Mouse (Mus musculus) liver, embryonic 13.5 days (tissue): ENCODE measurements around the gene Nom1. TPM values are rescaled to one million over a fixed set of nuclear protein-coding genes. Genes with fewer than 3 reads are reported as not detected.
"Not testable (repeated sequence)": the region's sequence is repeated elsewhere in the genome, so short reads cannot be mapped to it uniquely, and the experiment has no call there.

Experiments
- ATAC-seq: fragments of 200-750 bp; cut with Nextera tagmentation; 2 replicates; pipeline ENCODE4 v1.8.0; 2017; ENCODE audit warnings: low read depth, mild to moderate bottlenecking, moderate number of reproducible peaks, moderate library complexity
- DNase-seq: peaks from one replicate; pipeline ENCODE4 v3.0.0; 2022
- H3K27ac ChIP-seq: fragments of 300-500 bp; sonication (generic); 2 replicates; pipeline ENCODE4 v1.5.1; 2015; ENCODE audit warnings: moderate library complexity, mild to moderate bottlenecking, inconsistent platforms
- H3K27me3 ChIP-seq: fragments of 300-500 bp; sonication (generic); 2 replicates; pipeline ENCODE4 v1.6.1; 2015; ENCODE audit warnings: mild to moderate bottlenecking, inconsistent platforms
- H3K36me3 ChIP-seq: fragments of 300-500 bp; sonication (generic); 2 replicates; pipeline ENCODE4 v1.6.1; 2015; ENCODE audit warnings: mild to moderate bottlenecking, inconsistent platforms
- H3K4me1 ChIP-seq: fragments of 300-500 bp; sonication (generic); replicated peaks from 2 replicates; pipeline ENCODE4 v1.6.1; 2015; ENCODE audit warnings: inconsistent platforms
- H3K4me2 ChIP-seq: fragments of 300-500 bp; sonication (generic); 2 replicates; pipeline ENCODE4 v1.6.1; 2015; ENCODE audit warnings: inconsistent platforms, mild to moderate bottlenecking, moderate library complexity
- H3K4me3 ChIP-seq: fragments of 300-500 bp; sonication (generic); replicated peaks from 2 replicates; pipeline ENCODE4 v1.5.1; 2015; ENCODE audit warnings: mild to moderate bottlenecking, inconsistent platforms
- H3K9ac ChIP-seq: fragments of 300-500 bp; sonication (generic); 2 replicates; pipeline ENCODE4 v1.6.1; 2015; ENCODE audit warnings: mild to moderate bottlenecking, inconsistent platforms
- H3K9me3 ChIP-seq: fragments of 300-500 bp; sonication (generic); replicated peaks from 2 replicates; pipeline ENCODE4 v1.6.1; 2016; ENCODE audit warnings: inconsistent platforms
- WGBS: fragments of 180-500 bp; shearing (Covaris S2); methylation state at CpG from one replicate; pipeline ENCODE4 v1.1.7; 2015; ENCODE audit not compliant: insufficient replicate concordance; 5-methylcytosine and 5-hydroxymethylcytosine counted together
- polyA plus RNA-seq: library from polyadenylated mRNA; unstranded; fragments of >200 nt; fragmentation: Nextera tagmentation; extraction: Ambion mirVana; gene quantifications from 2 replicates; pipeline ENCODE4 v1.2.1, GENCODE M21; 2015

Gene Nom1
- 19.4 and 25.1 TPM in 2 replicates for polyA plus RNA-seq

- peaks cover 35% of the 10 kb centered on the region for H3K4me1 ChIP-seq
- 5% methylated on average over 29 of the region's 29 CpGs for WGBS
- H3K36me3 ChIP-seq, result peaks cover 34% of the 10 kb centered on the region
- peaks cover 17% of the 10 kb centered on the region for H3K27me3 ChIP-seq
- peak within 1 kb of the TSS; percentile 90 for H3K4me2 ChIP-seq
- no peaks in the 10 kb centered on the region for H3K9me3 ChIP-seq
- H3K27ac ChIP-seq, result peak within 1 kb of the TSS; percentile 80
- peak within 1 kb of the TSS; percentile 88 for H3K9ac ChIP-seq
- ATAC-seq (peak; percentile 94), DNase-seq (peak; percentile 80)
- H3K4me3 ChIP-seq, result peak within 1 kb of the TSS; percentile 93
Measured at GRCm38 (mm10) chr5:29434228-29434871, at the start of gene Nom1. Gene Nom1, plus strand, starts transcription at chr5:29434664.

- Histone ChIP-seq H3K27ac (no peak overlapping the region), H3K9me3 (no peaks in the 10 kb centered on the region), H3K36me3 (no peaks in the 10 kb centered on the region), H3K4me2 (no peak overlapping the region), H3K4me1 (no peaks in the 10 kb centered on the region), H3K4me3 (no peak overlapping the region), H3K27me3 (peaks cover 4% of the 10 kb centered on the region; the same call in 1 of the 2 replicates), H3K9ac (no peak overlapping the region)
- WGBS, result 29% methylated on average over 1 of the region's 1 CpGs
- no peak for ATAC-seq
- no peak for DNase-seq
Measured at GRCm38 (mm10) chr5:29387591-29387990, 46.9 kb upstream of the Nom1 start.

DNA sequence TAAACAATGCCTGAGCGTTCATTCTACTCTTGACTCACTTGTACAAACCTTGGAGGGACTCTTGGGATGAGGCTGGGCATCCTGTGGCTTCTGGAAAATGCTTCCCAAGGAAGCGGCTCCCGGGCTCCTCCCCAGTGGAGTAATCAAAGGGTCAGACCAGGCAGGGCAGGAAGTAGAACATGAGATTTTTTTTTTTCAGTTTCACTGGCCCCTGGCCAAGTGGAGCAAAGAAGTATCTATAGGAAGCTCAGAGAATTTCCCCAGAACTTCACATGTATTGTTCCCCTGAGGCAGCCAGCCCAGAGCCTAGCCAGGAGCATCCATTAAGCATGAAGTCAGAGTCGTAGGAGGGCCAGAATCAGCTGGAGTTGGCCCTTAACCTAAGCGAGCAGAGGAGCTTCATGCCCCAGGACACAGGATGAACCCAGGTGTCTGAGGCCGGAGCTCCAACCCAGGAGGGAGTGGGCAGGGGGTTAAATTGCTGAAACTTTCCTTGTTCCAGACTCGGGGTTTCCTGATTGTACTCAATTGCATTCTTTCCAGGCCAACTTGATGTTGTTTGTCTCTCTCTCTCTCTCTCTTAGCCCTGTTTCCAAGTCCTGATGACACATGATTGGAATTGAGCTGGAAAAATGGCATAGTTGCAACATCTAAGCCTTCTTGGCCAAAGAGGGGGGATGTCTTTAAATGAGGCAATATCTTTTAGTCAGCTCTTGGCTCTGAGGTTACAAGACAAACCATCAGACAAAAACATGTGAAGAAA lies 46.1 kb upstream of the Nom1 start:
- DNase-seq, result no peak
- Histone ChIP-seq H3K27ac (no peak overlapping the region), H3K27me3 (peaks cover 4% of the 10 kb centered on the region; the same call in 1 of the 2 replicates), H3K36me3 (no peaks in the 10 kb centered on the region), H3K4me1 (no peaks in the 10 kb centered on the region), H3K9me3 (no peaks in the 10 kb centered on the region), H3K4me3 (no peak overlapping the region), H3K9ac (no peak overlapping the region), H3K4me2 (no peak overlapping the region)
- WGBS, result 33% methylated on average over 7 of the region's 7 CpGs
- no peak for ATAC-seq

GRCm38 (mm10) chr5:29388944-29389765 lies 45.3 kb upstream of the Nom1 start:
- ATAC-seq, result 0 out of 2 replicates have a peak, but pooled peaks have one; percentile 39
- H3K9ac ChIP-seq, result no peak overlapping the region
- peaks cover 4% of the 10 kb centered on the region; the same call in 1 of the 2 replicates for H3K27me3 ChIP-seq
- no peak overlapping the region for H3K4me2 ChIP-seq
- H3K4me3 ChIP-seq, result no peak overlapping the region
- no peaks in the 10 kb centered on the region for H3K36me3 ChIP-seq
- H3K27ac ChIP-seq, result no peak overlapping the region
- DNase-seq, result peak; percentile 64
- 18% methylated on average over 15 of the region's 15 CpGs for WGBS
- H3K4me1 ChIP-seq, result no peaks in the 10 kb centered on the region
- no peaks in the 10 kb centered on the region for H3K9me3 ChIP-seq

- ATAC-seq (no peak), DNase-seq (no peak)
- no peaks in the 10 kb centered on the region for H3K27me3 ChIP-seq
- H3K36me3 ChIP-seq, result no peaks in the 10 kb centered on the region
- H3K9me3 ChIP-seq, result no peaks in the 10 kb centered on the region
- no peak overlapping the region for H3K4me2 ChIP-seq
- H3K9ac ChIP-seq, result no peak overlapping the region
- no peak overlapping the region for H3K27ac ChIP-seq
- H3K4me1 ChIP-seq, result no peaks in the 10 kb centered on the region
- WGBS, result 61% methylated on average over 4 of the region's 4 CpGs
- no peak overlapping the region for H3K4me3 ChIP-seq
Measured at GRCm38 (mm10) chr5:29398427-29398826, 36.0 kb upstream of the Nom1 start.

DNA sequence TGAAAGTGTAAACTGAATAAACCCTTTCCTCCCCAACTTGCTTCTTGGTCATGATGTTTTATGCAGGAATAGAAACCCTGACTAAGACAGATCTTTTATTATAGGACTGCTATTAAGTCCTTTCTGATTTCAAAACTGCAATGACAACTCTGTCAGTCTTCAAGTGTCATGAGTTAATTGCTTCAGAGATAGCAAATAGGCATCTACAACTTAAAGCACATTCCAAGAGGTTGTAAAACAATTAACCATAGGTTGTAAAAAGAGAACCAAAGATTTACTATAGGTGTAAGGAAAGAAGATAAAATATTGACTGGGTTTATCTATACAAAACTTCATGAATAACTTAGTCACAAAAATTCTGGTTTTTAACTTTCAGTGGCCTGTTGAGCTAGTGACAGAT lies 23.6 kb upstream of the Nom1 start:
- H3K27me3 ChIP-seq, result no peaks in the 10 kb centered on the region
- H3K9ac ChIP-seq, result no peak overlapping the region
- no peak for ATAC-seq
- no peak overlapping the region for H3K4me2 ChIP-seq
- H3K4me3 ChIP-seq, result no peak overlapping the region
- no peaks in the 10 kb centered on the region for H3K4me1 ChIP-seq
- no peak for DNase-seq
- no peak overlapping the region for H3K27ac ChIP-seq
- no peaks in the 10 kb centered on the region for H3K36me3 ChIP-seq
- H3K9me3 ChIP-seq, result no peaks in the 10 kb centered on the region

GRCm38 (mm10) chr5:29413041-29413440 lies 21.4 kb upstream of the Nom1 start:
- H3K9ac ChIP-seq, result no peak overlapping the region
- no peaks in the 10 kb centered on the region for H3K36me3 ChIP-seq
- H3K9me3 ChIP-seq, result no peaks in the 10 kb centered on the region
- H3K27ac ChIP-seq, result no peak overlapping the region
- DNase-seq, result no peak
- H3K4me2 ChIP-seq, result no peak overlapping the region
- no peak for ATAC-seq
- no peak overlapping the region for H3K4me3 ChIP-seq
- WGBS, result 69% methylated on average over 3 of the region's 3 CpGs
- H3K4me1 ChIP-seq, result no peaks in the 10 kb centered on the region
- no peaks in the 10 kb centered on the region for H3K27me3 ChIP-seq

- peaks cover 12% of the 10 kb centered on the region for H3K27me3 ChIP-seq
- H3K27ac ChIP-seq, H3K9me3 ChIP-seq, H3K4me2 ChIP-seq, DNase-seq, H3K4me1 ChIP-seq, H3K9ac ChIP-seq, H3K4me3 ChIP-seq, H3K36me3 ChIP-seq, ATAC-seq: not testable (repeated sequence)
- 32% methylated on average over 3 of the region's 3 CpGs for WGBS
Measured at GRCm38 (mm10) chr5:29423330-29423729, 11.1 kb upstream of the Nom1 start.

DNA sequence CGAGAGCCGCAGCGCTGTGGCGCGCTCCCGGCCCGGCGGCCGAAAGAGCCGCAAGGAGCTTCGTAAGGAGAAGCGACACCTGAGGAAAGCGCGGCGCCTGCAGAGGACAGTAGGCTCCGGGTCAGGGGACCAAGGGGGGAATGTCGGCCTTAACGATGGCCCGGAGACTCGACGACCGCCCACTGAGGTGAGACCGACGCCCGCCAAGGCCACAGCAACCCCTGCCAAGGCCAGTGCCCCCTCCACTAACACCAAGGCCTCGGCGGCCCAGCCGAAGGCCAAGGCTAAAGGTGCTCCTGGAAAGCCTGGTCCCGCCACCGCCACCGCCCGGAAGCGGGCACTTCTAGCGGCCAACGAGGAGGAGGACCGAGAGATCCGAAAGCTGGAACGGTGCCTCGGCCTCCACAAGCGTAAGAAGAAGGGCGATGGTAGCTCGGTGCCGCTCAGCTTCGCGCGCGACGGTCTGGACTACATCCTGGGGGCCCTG lies 451 bp downstream of the Nom1 start:
- Histone ChIP-seq H3K9me3 (no peaks in the 10 kb centered on the region), H3K27ac (peak overlapping the region; percentile 80), H3K36me3 (peaks cover 39% of the 10 kb centered on the region), H3K4me2 (peak overlapping the region; percentile 90), H3K4me1 (peaks cover 35% of the 10 kb centered on the region), H3K27me3 (peaks cover 17% of the 10 kb centered on the region), H3K4me3 (peak overlapping the region; percentile 93), H3K9ac (peak overlapping the region; percentile 88)
- WGBS, result under 1% methylated on average over 48 of the region's 48 CpGs
- peak; percentile 70 for ATAC-seq
- no peak for DNase-seq

GRCm38 (mm10) chr5:29435491-29435890 lies 1.0 kb downstream of the Nom1 start:
- 20% methylated on average over 8 of the region's 8 CpGs for WGBS
- Histone ChIP-seq H3K4me3 (peak overlapping the region; percentile 93), H3K27ac (no peak overlapping the region; the same call in 1 of the 2 replicates), H3K36me3 (peaks cover 45% of the 10 kb centered on the region), H3K9me3 (no peaks in the 10 kb centered on the region), H3K4me1 (peaks cover 35% of the 10 kb centered on the region), H3K4me2 (peak overlapping the region; percentile 90), H3K27me3 (peaks cover 17% of the 10 kb centered on the region), H3K9ac (peak overlapping the region; percentile 88)
- ATAC-seq, result 0 out of 2 replicates have a peak, but pooled peaks have one; percentile 34
- no peak for DNase-seq

DNA sequence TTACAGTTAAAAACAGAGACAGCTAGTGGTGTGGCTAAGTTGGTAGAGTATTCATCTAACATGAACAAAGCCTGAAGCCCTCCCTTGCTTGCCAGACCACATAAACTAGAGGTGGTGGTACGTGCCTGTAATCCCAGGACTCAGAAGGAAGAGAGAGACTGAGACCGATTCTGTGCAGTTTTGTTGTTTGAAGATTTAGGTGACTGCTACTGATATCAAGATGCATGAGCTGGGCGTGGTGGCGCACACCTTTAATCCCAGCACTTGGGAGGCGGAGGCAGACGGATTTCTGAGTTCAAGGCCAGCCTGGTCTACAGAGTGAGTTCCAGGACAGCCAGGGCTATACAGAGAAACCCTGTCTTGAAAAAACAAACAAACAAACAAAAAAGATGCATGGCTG lies 2.3 kb downstream of the Nom1 start:
- 74% methylated on average over 6 of the region's 6 CpGs for WGBS
- peak overlapping the region; percentile 90 for H3K4me2 ChIP-seq

More for the DNA sequence above, 2.3 kb downstream of the Nom1 start:
- peak overlapping the region; percentile 93 for H3K4me3 ChIP-seq
- peaks cover 35% of the 10 kb centered on the region for H3K4me1 ChIP-seq
- not testable (repeated sequence) for DNase-seq, ATAC-seq, H3K27me3 ChIP-seq, H3K9me3 ChIP-seq, H3K27ac ChIP-seq
- H3K9ac ChIP-seq, result peak overlapping the region; percentile 88
- peaks cover 57% of the 10 kb centered on the region for H3K36me3 ChIP-seq
